Mouse (Mus musculus) embryonic facial prominence, embryonic 15.5 days (tissue): ENCODE results near the gene Atxn7l1. TPM values are rescaled to one million over a fixed set of nuclear protein-coding genes. Genes with fewer than 3 reads are reported as not detected.

Experiments used
- polyA plus RNA-seq: library from polyadenylated mRNA; unstranded; fragments of >200 nt; fragmentation: Nextera tagmentation; extraction: Ambion mirVana; gene quantifications from 2 replicates; pipeline ENCODE4 v1.2.1, GENCODE M21; 2015

The Atxn7l1 gene
- polyA plus RNA-seq, 1 experiment from 2014 or later = 14.9 TPM

Other genes with a start within 250 kb of the Atxn7l1 start
- gene Sypl, start 193.8 kb upstream of the Atxn7l1 start, polyA plus RNA-seq = 103 and 106 TPM in 2 replicates
- 1.2 and 2.6 TPM in 2 replicates for gene Cdhr3, start 54.8 kb upstream of the Atxn7l1 start, polyA plus RNA-seq
- gene Efcab10, start 247.2 kb downstream of the Atxn7l1 start, polyA plus RNA-seq = 6.2 and 12.2 TPM in 2 replicates